Mouse (Mus musculus) MEL (cell line): ENCODE results near the gene Cux1.

ENCODE experiments used
- E2F4 ChIP-seq: IDR thresholded peaks from 2 replicates; pipeline ENCODE4 v1.6.1; 2011; ENCODE audit warnings: low read depth, low read length, improper control_type of control experiment, borderline replicate concordance
- JUND ChIP-seq: IDR thresholded peaks from 2 replicates; pipeline ENCODE4 v1.6.1; 2011; ENCODE audit warnings: low read depth, mild to moderate bottlenecking, improper control_type of control experiment, low read length
- POLR2AphosphoS5 ChIP-seq: IDR thresholded peaks from 2 replicates; pipeline ENCODE4 v1.6.1; 2012; ENCODE audit warnings: low read depth, borderline replicate concordance, mild to moderate bottlenecking, inconsistent platforms, low read length, moderate library complexity, mixed read lengths

DNA sequence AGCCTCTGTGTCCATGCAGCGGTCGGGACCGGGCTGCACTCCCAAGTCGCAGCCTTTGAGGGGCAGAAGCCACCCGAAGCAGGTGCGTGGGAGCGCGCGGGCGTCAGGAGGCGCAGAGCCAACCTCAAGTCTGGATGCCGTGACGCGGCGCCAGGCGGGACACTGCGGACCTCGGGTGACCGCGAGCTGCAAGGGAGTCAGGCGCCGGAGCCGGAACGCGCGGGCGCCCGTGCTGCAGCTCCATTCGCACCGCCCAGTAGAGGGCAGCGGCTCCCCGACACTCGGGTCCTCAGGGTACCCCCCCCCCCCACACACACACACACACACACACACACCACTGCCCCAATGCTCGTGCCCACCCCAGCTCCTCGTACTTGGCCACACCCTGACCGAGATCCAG is 1.5 kb upstream of the Cux1 start:
- TF ChIP-seq POLR2AphosphoS5: no peak
- no peak for TF ChIP-seq E2F4
- TF ChIP-seq JUND: no peak
